Mouse (Mus musculus): ENCODE measurements around the gene Fscn1.

- no peak for TF ChIP-seq POLR2A (IDR thresholded peaks at IDR 0.05; ENCODE audit: extremely low read depth, insufficient read depth, low read length)
- no peak for TF ChIP-seq CTCF (IDR thresholded peaks at IDR 0.05; ENCODE audit: low read depth, low read length)
These were observed 27.4 kb upstream of the Fscn1 start for GRCm38 (mm10) chr5:142932731-142933130.
